Mouse (Mus musculus) gastrocnemius, postnatal 25 days (tissue): ENCODE results near the gene Gm42906. TPM values are rescaled to one million over a fixed set of nuclear protein-coding genes. Genes with fewer than 3 reads are reported as not detected.

Source experiments
- DNase-seq: peaks from one replicate; pipeline ENCODE4 v3.0.0; 2022
- long read RNA-seq, 2 experiments: library from polyadenylated mRNA; stranded (forward); transcript quantifications; one replicate each; pipeline ENCODE4 v2.0.0; 2021
- total RNA-seq, 2 experiments: library from RNA; stranded (reverse); gene quantifications; 1 replicate in 1 of 2; 2 replicates in 1 of 2; pipeline ENCODE4 v1.2.3; 2021

Gm42906 gene
- total RNA-seq, result 1 to 10 TPM in 1 of 2 experiments, under 1 TPM in 1; 0.91 to 1.9 TPM
- long read RNA-seq, experiment 1, partial matches to known transcripts, result 0 of 1 reads
- long read RNA-seq, experiment 1, other reads (novel, unspliced or antisense), result 1 of 1 reads
- long read RNA-seq, experiment 2, partial matches to known transcripts, result 0 of 1 reads
- long read RNA-seq, experiment 2, other reads (novel, unspliced or antisense), result 1 of 1 reads

DNA sequence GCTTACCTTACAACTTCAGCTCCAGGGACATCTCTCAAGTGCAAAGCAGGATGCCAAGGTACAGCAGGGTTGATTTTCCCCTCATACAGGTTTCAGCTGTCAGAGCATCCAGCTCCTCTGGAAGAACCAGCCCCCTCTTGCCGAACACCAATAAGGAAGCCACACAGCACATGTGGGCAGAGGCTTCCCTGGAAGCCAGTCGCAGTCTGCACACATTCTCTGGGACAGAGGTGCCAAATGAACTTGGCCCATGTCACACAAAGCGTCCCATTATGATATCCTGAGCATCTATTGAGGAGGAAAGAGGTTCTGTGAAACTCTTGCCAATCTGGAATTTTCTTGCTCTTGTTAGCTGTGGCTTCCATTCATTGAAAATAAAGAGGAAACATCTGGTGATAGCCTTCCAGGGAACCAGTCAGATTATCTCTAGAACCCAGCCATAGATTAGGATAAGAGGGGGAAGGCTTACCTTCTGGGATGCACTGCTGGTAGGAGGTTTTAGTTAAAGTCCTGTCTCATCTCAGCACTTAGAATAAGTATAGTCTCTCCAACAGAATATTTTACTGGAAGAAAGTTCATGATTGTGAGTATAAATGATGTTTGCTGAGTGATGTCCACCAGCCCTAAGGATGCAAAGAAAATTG, at the start of gene Gm42906:
TSS of gene Gm42906 (minus strand) at position 51 of the 644 bp plus-strand sequence.
- DNase-seq, result no peak

DNA sequence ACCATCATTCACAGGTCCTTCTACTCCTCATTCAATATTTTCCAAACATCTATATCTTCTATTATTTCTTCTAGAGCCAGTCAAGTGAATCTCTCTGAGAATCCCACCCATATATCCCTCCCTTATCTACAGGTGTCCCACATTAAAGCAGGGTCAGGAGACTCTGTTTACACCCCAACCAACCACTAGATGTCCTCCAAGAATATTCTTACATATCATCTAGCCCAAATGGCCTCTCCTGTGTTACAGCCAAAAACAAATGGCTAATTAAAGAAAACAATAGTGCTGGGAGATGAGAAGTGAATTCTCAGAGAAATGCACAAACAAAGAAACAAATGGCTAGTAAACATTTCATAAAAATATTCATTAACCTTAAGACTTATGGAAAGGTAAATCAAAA, 17.7 kb upstream of the Gm42906 start:
- DNase-seq, result no peak

- DNase-seq, result no peak
Measured at GRCm38 (mm10) chr5:151435106-151435505, 7.1 kb upstream of the Gm42906 start.

GRCm38 (mm10) chr5:151426466-151426865, 1.5 kb downstream of the Gm42906 start:
- no peak for DNase-seq

GRCm38 (mm10) chr5:151422692-151423091, 5.3 kb downstream of the Gm42906 start:
- DNase-seq, result no peak

GRCm38 (mm10) chr5:151421859-151422258, 6.1 kb downstream of the Gm42906 start:
- DNase-seq, result no peak

DNA sequence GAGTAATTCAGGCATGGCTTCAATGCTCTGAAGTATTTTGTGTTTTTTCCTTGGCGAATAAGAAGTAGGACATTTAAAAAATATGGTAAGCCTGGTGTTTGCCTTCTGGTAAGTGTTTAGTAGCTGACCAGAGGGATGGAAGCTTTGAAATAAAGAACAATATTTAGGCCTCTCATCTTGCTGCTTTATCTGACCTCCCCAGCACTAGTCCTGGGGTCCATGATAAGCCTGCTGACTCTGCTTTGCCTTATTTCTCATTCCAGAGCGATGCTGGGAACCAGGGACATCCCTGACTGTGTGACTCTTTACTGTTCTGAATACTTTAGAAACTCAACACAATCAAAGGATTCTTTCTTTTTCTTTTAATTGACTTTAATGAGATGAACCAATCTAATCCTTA, 9.4 kb downstream of the Gm42906 start:
- no peak for DNase-seq

- no peak for DNase-seq
Measured at GRCm38 (mm10) chr5:151417421-151418038, 10.4 kb downstream of the Gm42906 start.

GRCm38 (mm10) chr5:151416988-151417387, 11.0 kb downstream of the Gm42906 start:
- DNase-seq, result no peak

DNA sequence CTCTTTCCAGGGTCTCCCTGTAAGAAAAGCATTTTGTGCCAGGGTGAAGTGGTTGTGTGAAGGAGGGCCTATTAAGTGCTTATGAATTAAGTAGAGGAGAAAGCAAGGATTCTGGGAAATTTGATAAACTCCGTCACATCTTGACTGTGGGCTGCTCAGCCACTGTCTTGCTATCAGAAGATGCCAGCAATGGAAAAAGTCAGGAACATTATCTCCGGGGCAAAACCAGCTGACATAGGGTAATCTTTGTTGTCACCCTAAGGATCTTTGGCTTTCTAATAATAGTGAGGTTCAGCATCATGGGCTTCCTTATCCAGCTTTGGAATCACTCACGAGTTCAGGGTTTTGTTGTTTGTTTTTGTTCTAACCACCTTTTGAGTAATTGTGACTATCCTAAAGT, 14.3 kb downstream of the Gm42906 start:
- DNase-seq, result no peak

DNA sequence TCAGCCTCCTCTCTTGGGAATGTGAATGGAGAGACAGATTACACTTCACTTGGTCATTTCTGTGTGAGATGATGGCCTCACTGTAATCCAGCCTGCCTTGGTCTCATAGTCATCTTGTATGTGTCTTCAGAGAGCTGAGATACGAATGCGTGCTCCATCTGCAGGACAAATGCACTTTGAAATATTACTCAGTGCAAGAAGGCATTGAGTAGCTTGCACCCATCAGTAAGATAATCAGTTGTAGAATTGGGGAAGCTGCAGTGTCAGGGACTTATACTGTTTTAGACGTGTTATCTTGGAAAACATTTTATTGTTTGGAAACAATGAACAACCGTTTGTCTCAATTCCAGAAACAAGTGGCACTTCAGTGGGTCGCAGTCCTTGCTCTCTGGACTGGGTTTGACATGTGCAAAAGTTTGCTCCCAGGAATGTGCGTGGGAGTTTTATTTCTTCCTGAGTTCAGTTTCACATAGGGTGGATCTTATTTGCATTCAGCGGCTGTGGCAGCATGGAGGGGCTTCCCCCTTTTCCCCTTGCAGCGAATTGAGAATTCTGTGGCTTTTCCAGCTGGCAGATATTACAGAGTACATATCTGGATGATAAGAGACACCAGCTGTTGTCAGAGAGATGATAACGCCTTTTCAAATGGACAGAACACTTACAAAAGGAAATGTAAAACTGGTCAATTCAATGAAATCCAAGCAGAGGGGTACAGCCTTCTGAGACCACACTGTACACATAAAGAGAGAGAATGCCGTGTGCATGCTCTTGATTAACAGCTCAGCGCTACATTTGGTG, 15.1 kb downstream of the Gm42906 start:
- no peak for DNase-seq

- DNase-seq, result no peak
Measured at GRCm38 (mm10) chr5:151410006-151410405, 18.0 kb downstream of the Gm42906 start.

GRCm38 (mm10) chr5:151409282-151409681, 18.7 kb downstream of the Gm42906 start:
- no peak for DNase-seq

DNA sequence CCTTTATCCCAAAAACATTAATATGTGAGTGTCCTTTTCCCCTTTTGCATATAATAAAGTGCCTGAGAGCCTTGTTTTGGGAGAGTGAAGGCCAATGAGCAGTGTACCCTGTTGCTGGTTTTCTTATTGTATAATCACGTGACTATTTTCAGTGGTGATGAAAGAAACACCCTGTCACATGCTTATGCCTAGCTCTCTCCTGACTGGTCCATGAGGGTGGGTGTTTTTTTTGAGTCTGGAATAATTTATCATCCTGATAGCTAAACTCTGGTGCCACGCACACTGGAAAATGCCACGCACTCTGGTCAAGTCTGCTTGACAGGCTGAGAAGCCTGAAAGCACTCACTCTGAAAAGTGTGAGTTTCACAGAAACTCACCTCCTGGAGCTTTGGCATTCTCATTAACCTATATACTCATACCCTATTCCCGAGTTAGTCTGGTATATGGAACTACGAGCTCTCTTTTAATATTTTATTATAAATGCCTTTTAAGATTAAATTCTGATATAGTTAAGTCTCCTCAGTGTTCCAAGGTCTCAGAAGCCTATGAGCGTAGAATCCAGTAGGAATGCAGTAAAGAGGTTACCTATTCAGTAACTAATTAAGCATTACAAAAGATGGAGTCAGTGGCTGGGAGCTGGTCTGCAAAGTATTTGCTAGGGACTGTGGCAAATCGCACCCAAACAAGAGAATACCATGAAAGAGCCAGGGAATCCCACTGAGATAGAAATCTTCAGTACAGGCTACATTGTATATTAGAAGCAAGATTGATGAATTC, 19.7 kb downstream of the Gm42906 start:
- no peak for DNase-seq

- DNase-seq, result no peak
Measured at GRCm38 (mm10) chr5:151407493-151407892, 20.5 kb downstream of the Gm42906 start.

- DNase-seq, result no peak
Measured at GRCm38 (mm10) chr5:151406276-151406675, 21.7 kb downstream of the Gm42906 start.

GRCm38 (mm10) chr5:151405314-151405903, 22.6 kb downstream of the Gm42906 start:
- no peak for DNase-seq

- DNase-seq, result no peak
Measured at GRCm38 (mm10) chr5:151403586-151403985, 24.4 kb downstream of the Gm42906 start.

DNA sequence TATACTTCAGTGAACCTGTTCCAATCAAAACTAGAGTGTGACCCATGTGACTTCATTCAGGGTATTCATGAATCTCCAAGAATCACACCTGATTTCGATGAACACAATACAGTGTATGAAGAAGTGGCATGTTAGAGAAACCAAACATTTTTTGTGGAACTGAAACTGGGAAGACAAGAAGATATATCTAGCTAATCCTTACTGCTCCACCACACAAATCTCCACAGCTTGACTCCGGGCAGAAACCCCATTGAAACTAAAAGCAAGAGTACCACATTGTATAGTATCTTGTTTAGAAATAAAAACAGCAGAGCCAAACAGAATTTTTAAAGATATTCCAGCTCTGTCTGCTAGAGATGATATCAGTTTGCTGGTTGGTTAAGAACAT, 27.4 kb downstream of the Gm42906 start:
- no peak for DNase-seq

DNA sequence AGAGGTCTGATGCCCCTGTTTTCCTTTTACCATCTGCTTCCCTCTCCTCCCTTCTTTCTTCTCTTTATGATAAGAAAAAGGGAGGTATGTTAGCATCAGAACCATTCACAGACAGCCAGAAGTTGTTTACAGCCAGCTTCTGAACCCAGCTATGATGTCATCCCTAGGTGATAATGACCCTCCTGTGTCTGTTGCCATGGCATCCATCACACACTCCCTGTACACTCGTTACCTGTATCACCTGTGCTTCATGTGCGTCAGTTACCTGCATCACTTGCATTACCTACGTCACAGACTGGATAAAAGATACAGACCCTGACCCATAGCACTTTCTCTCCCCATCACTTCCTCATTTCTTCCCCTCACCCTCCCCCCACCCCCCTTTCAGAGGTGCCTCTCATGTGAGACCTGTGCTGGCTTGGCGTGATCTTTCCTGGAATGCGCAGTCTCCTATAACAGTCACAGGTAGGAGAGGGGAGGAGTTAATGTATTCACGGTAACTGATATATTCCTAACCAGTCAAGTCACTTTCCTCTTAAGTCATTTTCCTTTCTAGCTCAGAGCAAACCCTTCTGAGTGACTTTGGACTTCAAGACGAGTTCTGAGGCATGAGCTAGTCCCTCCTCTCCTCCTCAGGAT, 27.9 kb downstream of the Gm42906 start:
- no peak for DNase-seq

DNA sequence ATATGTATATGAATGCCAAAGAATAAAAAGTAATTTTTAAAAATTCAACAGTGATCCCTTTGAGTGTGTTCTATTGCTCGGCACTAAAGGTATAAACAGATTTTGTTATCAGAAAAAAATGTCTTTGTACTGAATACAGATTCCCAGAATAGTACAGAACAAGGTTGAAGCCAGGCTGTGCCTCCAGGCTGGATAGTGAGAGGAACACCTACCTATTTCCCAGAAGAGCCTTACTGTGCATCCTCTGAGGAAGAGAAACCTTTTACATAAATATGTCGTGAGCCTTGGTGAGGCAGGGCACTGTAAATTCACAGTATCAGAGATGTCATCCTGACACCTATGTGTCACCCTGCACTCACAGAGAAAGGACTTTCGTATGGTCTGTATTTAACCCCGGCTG, 31.8 kb downstream of the Gm42906 start:
- DNase-seq, result no peak
